Mouse (Mus musculus) left cerebral cortex, postnatal 10 days (tissue): ENCODE measurements around the gene Gpr18. TPM values are rescaled to one million over a fixed set of nuclear protein-coding genes. Genes with fewer than 3 reads are reported as not detected.

ENCODE experiments used
- DNase-seq, 2 experiments: peaks; one replicate each; pipeline ENCODE4 v3.0.0; 2021 to 2022; ENCODE audit warnings: low spot score in 2 of 2, mixed read lengths in 1 of 2; ENCODE audit errors: extremely low spot score in 1 of 2
- intact Hi-C: fragments of 180-260 bp; cut with DNase I; formaldehyde crosslinking; loops from one replicate; pipeline ENCODE4 v1.15.1; 2025
- total RNA-seq, 2 experiments: library from RNA; stranded (reverse); gene quantifications; 2 replicates each; pipeline ENCODE4 v1.2.3; 2021

Gpr18 gene
- not detected for total RNA-seq

GRCm38 (mm10) chr14:121915621-121916020, at the start of gene Gpr18:
Gene Gpr18 (minus strand): TSS chr14:121915781.
- intact Hi-C loops: no loop called here
- no peak for DNase-seq

GRCm38 (mm10) chr14:121964990-121965389, 49.4 kb upstream of the Gpr18 start, which contains the start of gene Gpr183:
Gene Gpr183 (minus strand): TSS chr14:121965195.
- intact Hi-C loops: no loop called here
- no peak for DNase-seq

- no peak for DNase-seq
- intact Hi-C loops: no loop called here
These were observed 48.4 kb upstream of the Gpr18 start for GRCm38 (mm10) chr14:121963942-121964335.

- intact Hi-C loops: no loop called here
- DNase-seq: no peak
These were observed 47.8 kb upstream of the Gpr18 start for GRCm38 (mm10) chr14:121963251-121963941.

- intact Hi-C loops: no loop called here
These were observed 46.7 kb upstream of the Gpr18 start for GRCm38 (mm10) chr14:121962128-121962890.

GRCm38 (mm10) chr14:121961496-121962127, 46.0 kb upstream of the Gpr18 start:
- DNase-seq: no peak
- intact Hi-C loops: no loop called here

More at GRCm38 (mm10) chr14:121962128-121962890, 46.7 kb upstream of the Gpr18 start:
- no peak for DNase-seq

- DNase-seq: no peak
- intact Hi-C loops: no loop called here
These were observed 45.4 kb upstream of the Gpr18 start for GRCm38 (mm10) chr14:121960997-121961396.

- no peak for DNase-seq
- intact Hi-C loops: no loop called here
These were observed 45.0 kb upstream of the Gpr18 start for GRCm38 (mm10) chr14:121960531-121960930.

- intact Hi-C loops: no loop called here
- no peak for DNase-seq
These were observed 44.5 kb upstream of the Gpr18 start for GRCm38 (mm10) chr14:121960031-121960430.

- DNase-seq: no peak
These were observed 44.0 kb upstream of the Gpr18 start for GRCm38 (mm10) chr14:121959538-121959980.

GRCm38 (mm10) chr14:121958751-121959537, 43.4 kb upstream of the Gpr18 start:
- peak in 1 of 2 experiments; percentile 36 for DNase-seq
- intact Hi-C loops: no loop called here

More at GRCm38 (mm10) chr14:121959538-121959980, 44.0 kb upstream of the Gpr18 start:
- intact Hi-C loops: no loop called here

GRCm38 (mm10) chr14:121958041-121958750, 42.6 kb upstream of the Gpr18 start:
- DNase-seq: no peak
- intact Hi-C loops: no loop called here

GRCm38 (mm10) chr14:121957176-121957871, 41.7 kb upstream of the Gpr18 start:
- intact Hi-C loops: no loop called here
- no peak for DNase-seq

GRCm38 (mm10) chr14:121956291-121956690, 40.7 kb upstream of the Gpr18 start:
- no peak for DNase-seq
- intact Hi-C loops: no loop called here

- no peak for DNase-seq
- intact Hi-C loops: no loop called here
These were observed 39.7 kb upstream of the Gpr18 start for GRCm38 (mm10) chr14:121955176-121955795.

- intact Hi-C loops: no loop called here
- no peak for DNase-seq
These were observed 39.0 kb upstream of the Gpr18 start for GRCm38 (mm10) chr14:121954608-121955007.

- intact Hi-C loops: no loop called here
- no peak for DNase-seq
These were observed 38.5 kb upstream of the Gpr18 start for GRCm38 (mm10) chr14:121954129-121954528.
